Mouse (Mus musculus) MEL (cell line): ENCODE measurements at regions not wholly inside any gene's neighbourhood (a gene's known extent, or its start where the extent isn't known, plus 50 kb on each side); places are given as distances from the start of the nearest gene placed in this dataset.

ENCODE experiments used
- DNase-seq: peaks from one replicate; pipeline ENCODE4 v3.0.0; 2011; ENCODE audit warnings: low read depth, low spot score
- H3K27ac ChIP-seq: 2 replicates; pipeline ENCODE4 v1.5.1; 2012; ENCODE audit warnings: low read depth, mild to moderate bottlenecking, control low read depth, low read length, moderate library complexity; ENCODE audit not compliant: control insufficient read depth
- H3K27me3 ChIP-seq, 2 experiments: fragments of 150-350 bp in 1 of 2; sonication (generic) in 1 of 2; 2 replicates each; pipeline ENCODE4 v1.6.1; 2012; ENCODE audit warnings: low read length in 2 of 2, mild to moderate bottlenecking in 2 of 2, improper control_type of control experiment in 1 of 2, moderate library complexity in 1 of 2; ENCODE audit not compliant: insufficient read depth in 2 of 2, control insufficient read depth in 1 of 2
- H3K36me3 ChIP-seq, 2 experiments: 2 replicates each; pipeline ENCODE4 v1.6.1; 2012 to 2014; ENCODE audit warnings: low read length in 2 of 2, improper control_type of control experiment in 1 of 2, inconsistent platforms in 1 of 2, mild to moderate bottlenecking in 1 of 2; ENCODE audit not compliant: insufficient read depth in 2 of 2, control insufficient read depth in 1 of 2
- H3K4me1 ChIP-seq, 2 experiments: fragments of 150-350 bp in 1 of 2; sonication (generic) in 1 of 2; 2 replicates each; pipeline ENCODE4 v1.6.1; 2012; ENCODE audit warnings: low read length in 2 of 2, improper control_type of control experiment in 1 of 2, mild to moderate bottlenecking in 1 of 2; ENCODE audit not compliant: insufficient read depth in 2 of 2, control insufficient read depth in 1 of 2
- H3K4me3 ChIP-seq, 2 experiments: fragments of 150-350 bp in 1 of 2; sonication (generic) in 1 of 2; 2 replicates each; pipeline ENCODE4 v1.5.1; 2012; ENCODE audit warnings: low read depth in 2 of 2, low read length in 2 of 2, mild to moderate bottlenecking in 2 of 2, moderate library complexity in 2 of 2, control low read depth in 1 of 2, improper control_type of control experiment in 1 of 2; ENCODE audit not compliant: control insufficient read depth in 1 of 2, insufficient read depth in 1 of 2
- H3K79me2 ChIP-seq: 2 replicates; pipeline ENCODE4 v1.6.1; 2012; ENCODE audit warnings: mild to moderate bottlenecking, low read length, moderate library complexity; ENCODE audit not compliant: control insufficient read depth, poor library complexity, insufficient read depth
- H3K9ac ChIP-seq: 2 replicates; pipeline ENCODE4 v1.6.1; 2012; ENCODE audit warnings: low read depth, mild to moderate bottlenecking, control low read depth, low read length, moderate library complexity; ENCODE audit not compliant: control insufficient read depth, poor library complexity, severe bottlenecking
- H3K9me3 ChIP-seq: fragments of 150-350 bp; sonication (generic); replicated peaks from 2 replicates; pipeline ENCODE4 v1.6.1; 2012; ENCODE audit warnings: mild to moderate bottlenecking, low read length, improper control_type of control experiment, moderate library complexity; ENCODE audit not compliant: insufficient read depth
- CHD1 ChIP-seq: IDR thresholded peaks from 2 replicates; pipeline ENCODE4 v1.6.1; 2012; ENCODE audit warnings: low read depth, mild to moderate bottlenecking, inconsistent platforms, low read length, improper control_type of control experiment
- CHD2 ChIP-seq: IDR thresholded peaks from 2 replicates; pipeline ENCODE4 v1.6.1; 2011; ENCODE audit warnings: low read length, improper control_type of control experiment
- ELF1 ChIP-seq: IDR thresholded peaks from 2 replicates; pipeline ENCODE4 v1.6.1; 2014; ENCODE audit warnings: low read depth, mild to moderate bottlenecking, inconsistent platforms, low read length, improper control_type of control experiment, moderate library complexity
- EP300 ChIP-seq, 2 experiments: IDR thresholded peaks; 2 replicates each; pipeline ENCODE4 v1.6.1; 2011; ENCODE audit warnings: improper control_type of control experiment in 2 of 2, low read length in 2 of 2, low read depth in 1 of 2, mild to moderate bottlenecking in 1 of 2
- GATA1 ChIP-seq: IDR thresholded peaks from 2 replicates; pipeline ENCODE4 v1.6.1; 2011; ENCODE audit warnings: low read depth, low read length, improper control_type of control experiment
- HCFC1 ChIP-seq: IDR thresholded peaks from 2 replicates; pipeline ENCODE4 v1.6.1; 2012; ENCODE audit warnings: low read depth, mild to moderate bottlenecking, inconsistent platforms, low read length, improper control_type of control experiment, moderate library complexity
- JUND ChIP-seq: IDR thresholded peaks from 2 replicates; pipeline ENCODE4 v1.6.1; 2011; ENCODE audit warnings: low read depth, mild to moderate bottlenecking, improper control_type of control experiment, low read length
- MAX ChIP-seq: IDR thresholded peaks from 2 replicates; pipeline ENCODE4 v1.6.1; 2011; ENCODE audit warnings: low read length, improper control_type of control experiment
- MAZ ChIP-seq: IDR thresholded peaks from 2 replicates; pipeline ENCODE4 v1.6.1; 2012; ENCODE audit warnings: low read depth, mild to moderate bottlenecking, inconsistent platforms, low read length, improper control_type of control experiment
- MYC ChIP-seq: IDR thresholded peaks from 2 replicates; pipeline ENCODE4 v1.6.1; 2011; ENCODE audit warnings: low read depth, mild to moderate bottlenecking, low read length, improper control_type of control experiment, moderate library complexity
- NELFE ChIP-seq: IDR thresholded peaks from 2 replicates; pipeline ENCODE4 v1.6.1; 2011; ENCODE audit warnings: low read depth, low read length, improper control_type of control experiment
- NRF1 ChIP-seq: IDR thresholded peaks from 2 replicates; pipeline ENCODE4 v1.6.1; 2014; ENCODE audit warnings: low read depth, mild to moderate bottlenecking, inconsistent platforms, low read length, improper control_type of control experiment, moderate library complexity; ENCODE audit not compliant: poor library complexity, insufficient read depth, severe bottlenecking
- POLR2AphosphoS2 ChIP-seq: IDR thresholded peaks from 2 replicates; pipeline ENCODE4 v1.6.1; 2011; ENCODE audit warnings: low read length, improper control_type of control experiment
- RAD21 ChIP-seq: IDR thresholded peaks from 2 replicates; pipeline ENCODE4 v1.6.1; 2011; ENCODE audit warnings: mild to moderate bottlenecking, low read depth, low read length, improper control_type of control experiment
- SIN3A ChIP-seq: IDR thresholded peaks from 2 replicates; pipeline ENCODE4 v1.6.1; 2012; ENCODE audit warnings: low read length, improper control_type of control experiment, inconsistent platforms
- TBP ChIP-seq: IDR thresholded peaks from 2 replicates; pipeline ENCODE4 v1.8.0; 2011; ENCODE audit warnings: low read depth, low read length, improper control_type of control experiment
- TCF12 ChIP-seq: IDR thresholded peaks from 2 replicates; pipeline ENCODE4 v1.6.1; 2014; ENCODE audit warnings: low read depth, mild to moderate bottlenecking, inconsistent platforms, low read length, improper control_type of control experiment, moderate library complexity
- UBTF ChIP-seq: IDR thresholded peaks from 2 replicates; pipeline ENCODE4 v1.6.1; 2012; ENCODE audit warnings: low read depth, mild to moderate bottlenecking, inconsistent platforms, low read length, improper control_type of control experiment, moderate library complexity, borderline replicate concordance; ENCODE audit not compliant: insufficient read depth
- USF1 ChIP-seq: IDR thresholded peaks from 2 replicates; pipeline ENCODE4 v1.6.1; 2014; ENCODE audit warnings: low read depth, mild to moderate bottlenecking, inconsistent platforms, low read length, improper control_type of control experiment, moderate library complexity
- ZC3H11A ChIP-seq: IDR thresholded peaks from 2 replicates; pipeline ENCODE4 v1.6.1; 2012; ENCODE audit warnings: low read depth, mild to moderate bottlenecking, inconsistent platforms, low read length, improper control_type of control experiment
- ZKSCAN1 ChIP-seq: IDR thresholded peaks from 2 replicates; pipeline ENCODE4 v1.6.1; 2012; ENCODE audit warnings: low read depth, mild to moderate bottlenecking, inconsistent platforms, low read length, improper control_type of control experiment, moderate library complexity
- ZNF384 ChIP-seq: IDR thresholded peaks from 2 replicates; pipeline ENCODE4 v1.6.1; 2012; ENCODE audit warnings: low read depth, mild to moderate bottlenecking, inconsistent platforms, low read length, improper control_type of control experiment

DNA sequence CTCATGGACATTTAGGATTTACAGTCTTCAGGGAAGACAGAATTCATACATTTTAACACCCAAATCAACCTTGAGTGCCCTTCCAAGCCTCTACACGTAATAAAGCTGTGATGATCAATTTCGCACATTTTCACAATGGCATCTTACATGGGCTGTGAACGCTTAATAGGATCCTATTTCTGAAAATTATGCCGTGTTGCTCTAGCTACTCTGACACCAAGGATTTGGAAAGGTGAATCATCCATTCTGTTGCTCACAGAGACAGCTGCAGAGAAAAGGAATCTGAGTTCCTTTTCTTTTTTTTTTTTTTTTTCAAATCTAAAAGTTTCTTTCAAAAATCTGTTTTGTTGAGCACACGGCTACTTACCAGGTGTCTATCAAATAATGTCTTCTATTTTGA is 316.1 kb downstream of the Sec23a start:
- H3K36me3 ChIP-seq, result no peaks in the 10 kb centered on the region
- H3K9me3 ChIP-seq, result no peaks in the 10 kb centered on the region
- DNase-seq, result no peak
- H3K4me3 ChIP-seq, result no peak overlapping the region
- no peaks in the 10 kb centered on the region for H3K79me2 ChIP-seq
- TF ChIP-seq EP300 (IDR thresholded peaks at IDR 0.05; ENCODE audit: low read depth in 1 of 2, low read length in 2 of 2) (no peak), POLR2AphosphoS2 (no peak), TBP (no peak), RAD21 (no peak), JUND (no peak), ELF1 (no peak), USF1 (no peak), MYC (no peak)
- TF ChIP-seq, all 39 proteins: peak for 0
- Histone ChIP-seq H3K27ac (no peak overlapping the region), H3K4me1 (no peaks in the 10 kb centered on the region), H3K27me3 (no peaks in the 10 kb centered on the region; a peak in 1 of 4 replicates), H3K9ac (no peak overlapping the region)

DNA sequence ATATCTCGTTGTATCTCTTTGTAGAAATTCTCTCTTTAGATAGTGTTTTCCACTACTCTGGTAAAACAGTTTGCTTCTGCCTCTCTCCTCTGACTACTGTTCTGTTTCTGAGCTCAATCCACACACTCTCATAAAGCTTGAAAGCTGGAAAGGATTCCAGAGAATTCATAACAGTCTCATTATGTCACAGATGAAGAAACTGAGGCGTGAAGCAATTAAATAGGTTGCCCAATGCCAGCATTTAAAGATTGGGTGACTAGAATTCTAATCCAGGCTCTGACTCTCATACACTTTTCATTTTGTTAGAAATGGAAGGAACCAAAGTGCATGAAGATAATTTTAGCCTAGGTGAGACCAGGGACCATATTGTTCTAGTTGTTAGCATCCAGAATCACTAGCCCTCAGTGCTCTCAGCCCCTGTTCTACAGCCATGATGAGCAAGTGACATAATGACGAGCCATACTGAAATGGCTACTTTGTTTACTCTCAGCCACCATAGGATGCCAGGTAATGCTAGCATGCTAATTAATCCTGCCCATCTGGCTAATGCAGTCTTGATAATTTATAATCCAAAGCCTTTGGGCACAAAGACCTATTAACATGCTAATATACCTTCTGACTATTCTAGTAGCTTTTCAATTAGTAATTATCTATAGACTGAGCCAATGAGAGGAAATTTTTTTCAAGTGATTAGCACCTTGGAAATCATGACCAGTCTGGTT is 341.7 kb downstream of the Sec23a start:
- Histone ChIP-seq H3K27ac (no peak overlapping the region), H3K9me3 (no peaks in the 10 kb centered on the region), H3K79me2 (no peaks in the 10 kb centered on the region), H3K4me1 (no peaks in the 10 kb centered on the region), H3K36me3 (no peaks in the 10 kb centered on the region), H3K9ac (no peak overlapping the region), H3K4me3 (no peak overlapping the region), H3K27me3 (no peaks in the 10 kb centered on the region)
- DNase-seq, result no peak
- no peak for TF ChIP-seq SIN3A
- no peak for TF ChIP-seq USF1
- no peak for TF ChIP-seq MAZ
- no peak for TF ChIP-seq NELFE
- TF ChIP-seq TBP, result no peak
- TF ChIP-seq RAD21, result no peak
- no peak for TF ChIP-seq ZKSCAN1
- no peak for TF ChIP-seq GATA1
- no peak for TF ChIP-seq TCF12
- no peak for TF ChIP-seq MAX
- no peak for TF ChIP-seq NRF1
- TF ChIP-seq UBTF, result no peak
- TF ChIP-seq CHD2, result no peak
- TF ChIP-seq CHD1, result no peak
- TF ChIP-seq EP300 (IDR thresholded peaks at IDR 0.05; ENCODE audit: low read depth in 1 of 2, low read length in 2 of 2), result no peak
- TF ChIP-seq ZNF384, result no peak
- no peak for TF ChIP-seq HCFC1
- TF ChIP-seq POLR2AphosphoS2, result no peak
- TF ChIP-seq MYC, result no peak
- TF ChIP-seq ZC3H11A, result no peak
- TF ChIP-seq, all 39 proteins: peak for 0
